Mouse (Mus musculus) frontal cortex, postnatal 14 days (tissue): ENCODE measurements around the gene Zfp972.
"Not testable (repeated sequence)": the region's sequence is repeated elsewhere in the genome, so short reads cannot be mapped to it uniquely, and the experiment has no call there.

Source experiments
- DNase-seq, 2 experiments: peaks; one replicate each; pipeline ENCODE4 v3.0.0; 2022; ENCODE audit warnings: low spot score in 2 of 2

Zfp972 gene

DNA sequence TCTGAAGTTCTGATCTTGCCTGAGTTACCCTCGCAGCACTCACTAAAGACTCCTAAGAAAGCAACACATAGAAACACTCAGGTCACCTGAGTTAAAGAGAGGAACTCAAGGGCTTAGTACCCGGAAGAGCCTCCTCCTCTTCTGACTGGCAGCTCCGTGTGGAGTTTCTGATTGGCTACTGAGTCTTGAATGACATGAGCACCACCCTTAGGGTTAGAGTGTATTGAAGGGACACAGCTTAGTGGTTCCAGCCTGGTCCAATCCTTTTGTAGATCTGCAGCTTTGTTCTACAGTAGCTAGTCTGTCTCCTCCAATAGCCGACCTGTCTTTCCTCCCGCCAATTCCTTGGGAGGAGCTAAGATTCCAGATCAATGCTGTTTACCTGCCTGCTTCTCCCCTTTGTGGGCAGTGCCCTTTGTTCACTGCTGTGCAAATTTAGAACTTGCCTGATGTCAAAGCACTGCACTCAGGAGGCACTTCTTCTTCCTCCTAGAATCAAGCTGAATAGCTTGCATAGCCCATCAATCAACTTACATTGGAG, at the start of gene Zfp972:
Gene Zfp972 (minus strand): TSS at position 51 of the 541 bp plus-strand sequence.
- DNase-seq = not testable (repeated sequence)

- not testable (repeated sequence) for DNase-seq
Measured at GRCm38 (mm10) chr2:177974814-177975213, 49.4 kb upstream of the Zfp972 start.

GRCm38 (mm10) chr2:177957145-177957544, 31.7 kb upstream of the Zfp972 start, which contains the start of gene Gm14326:
TSS of gene Gm14326 (minus strand) at chr2:177957297.
- DNase-seq = peak; percentile 77 to 87

DNA sequence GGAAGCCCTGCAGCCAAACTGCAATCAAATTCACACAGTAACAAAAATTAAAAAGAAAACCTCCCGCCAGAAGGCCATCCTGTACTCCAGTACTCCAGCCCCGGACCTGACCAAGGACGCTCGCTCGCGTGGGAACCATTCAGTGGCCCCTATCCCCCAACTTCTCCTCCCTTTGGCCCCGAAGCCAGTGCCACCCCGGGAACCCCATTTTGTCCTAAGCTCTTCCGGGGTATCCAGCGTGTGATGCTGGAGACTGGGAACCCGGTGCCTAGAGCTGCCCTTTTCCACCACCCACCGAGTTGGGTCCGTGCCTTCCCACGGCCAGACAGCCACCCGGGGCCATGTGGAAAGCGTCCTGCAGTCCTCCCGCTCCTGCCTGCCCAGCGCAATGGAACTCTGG, 31.3 kb upstream of the Zfp972 start:
- peak in 1 of 2 experiments; percentile 21 for DNase-seq

DNA sequence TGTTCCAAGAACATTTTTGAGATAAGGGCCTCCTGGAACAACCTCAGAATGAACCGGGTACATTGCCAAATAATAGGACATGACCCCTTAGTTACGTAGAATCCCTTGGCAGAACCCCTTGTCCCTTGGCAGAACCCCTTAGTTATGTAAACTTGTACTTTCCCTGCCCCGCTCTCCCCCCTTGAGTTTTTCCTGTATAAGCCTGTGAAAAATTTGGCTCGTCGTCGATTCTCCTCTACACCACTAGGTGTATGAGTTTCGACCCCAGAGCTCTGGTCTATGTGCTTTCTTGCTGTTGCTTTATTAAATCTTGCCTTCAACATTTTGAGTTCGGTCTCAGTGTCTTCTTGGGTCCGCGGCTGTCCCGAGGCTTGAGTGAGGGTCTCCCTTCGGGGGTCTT, 22.1 kb downstream of the Zfp972 start:
- DNase-seq = not testable (repeated sequence)

DNA sequence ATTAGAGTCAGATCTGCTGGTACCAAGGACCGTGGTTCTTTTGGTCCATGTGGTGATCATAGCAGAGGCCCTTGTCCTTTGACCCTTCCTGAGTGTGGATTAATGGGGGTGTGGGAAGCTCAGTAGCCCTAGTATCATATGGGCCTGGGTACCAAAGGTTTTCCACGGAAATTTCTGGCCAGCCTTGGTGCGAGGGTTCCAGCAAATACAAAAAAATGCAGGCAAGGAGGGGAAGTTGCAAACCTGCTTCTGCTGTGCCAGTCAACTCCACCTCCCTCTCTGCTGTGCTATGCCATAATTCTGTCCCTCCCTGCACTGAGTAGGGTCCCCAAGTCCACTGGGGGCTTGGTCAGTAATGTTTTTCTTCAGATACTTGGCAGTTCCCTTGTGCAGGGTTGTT, 27.2 kb downstream of the Zfp972 start:
- not testable (repeated sequence) for DNase-seq

DNA sequence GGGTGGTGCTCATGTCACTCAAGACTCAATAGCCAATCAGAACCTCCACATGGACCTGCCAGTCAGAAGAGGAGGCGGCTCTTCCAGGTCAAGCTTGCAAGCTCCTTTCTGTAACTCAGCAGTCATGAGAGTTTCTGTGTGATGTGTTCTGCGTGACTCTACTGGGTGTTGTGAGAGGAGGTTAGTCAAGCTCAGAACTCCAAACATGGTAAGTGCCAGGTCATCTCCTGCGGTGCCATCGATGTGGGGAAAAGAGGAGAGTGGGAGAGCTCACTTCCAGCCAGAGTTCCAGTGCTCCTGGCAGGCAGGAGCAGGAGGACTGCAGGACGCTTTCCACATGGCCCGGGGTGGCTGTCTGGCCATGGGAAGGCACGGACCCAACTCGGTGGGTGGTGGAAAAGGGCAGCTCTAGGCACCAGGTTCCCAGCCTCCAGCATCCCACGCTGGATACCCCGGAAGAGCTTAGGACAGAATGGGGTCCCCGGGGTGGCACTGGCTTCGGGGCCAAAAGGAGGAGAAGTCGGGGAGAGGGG, 28.3 kb downstream of the Zfp972 start, which contains the start of gene Gm14327:
Gene Gm14327 (plus strand): TSS at position 51 of the 533 bp plus-strand sequence.
- DNase-seq = not testable (repeated sequence)

DNA sequence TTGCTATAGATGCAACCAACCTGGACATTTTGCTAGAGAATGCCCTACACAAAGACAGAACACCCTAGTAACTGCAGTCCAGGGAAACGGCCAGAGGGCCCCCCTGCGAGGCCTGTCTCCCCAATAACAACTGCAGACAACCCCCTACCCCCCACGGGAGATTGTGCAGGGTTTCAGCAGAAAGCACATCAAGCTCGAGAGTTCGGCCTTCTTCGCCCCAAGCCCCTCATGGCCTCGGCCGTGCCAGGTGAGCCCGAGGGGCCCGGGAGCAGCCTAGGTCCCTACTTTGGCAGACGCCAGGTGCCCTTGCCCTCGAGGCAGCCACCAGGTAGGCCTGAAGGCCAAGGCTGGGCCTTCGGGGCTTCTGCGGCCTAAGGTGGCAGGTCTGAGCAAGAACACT, 37.7 kb downstream of the Zfp972 start:
- not testable (repeated sequence) for DNase-seq

GRCm38 (mm10) chr2:177862254-177862653, 63.2 kb downstream of the Zfp972 start:
- DNase-seq = not testable (repeated sequence)
